Mouse (Mus musculus) testis, adult 2 months (tissue): ENCODE data around the gene Tiam1.

Experiments
- CTCF ChIP-seq: fragments of 200-500 bp; IDR thresholded peaks from 2 replicates; pipeline ENCODE4 v1.5.1; 2012; ENCODE audit warnings: low read depth, mild to moderate bottlenecking, inconsistent platforms, low read length, moderate library complexity; ENCODE audit not compliant: control insufficient read depth, insufficient read depth, insufficient replicate concordance
- POLR2A ChIP-seq: fragments of 200-500 bp; IDR thresholded peaks from 2 replicates; pipeline ENCODE4 v1.6.1; 2012; ENCODE audit warnings: low read depth, mild to moderate bottlenecking, inconsistent platforms, low read length, moderate library complexity; ENCODE audit not compliant: control insufficient read depth

DNA sequence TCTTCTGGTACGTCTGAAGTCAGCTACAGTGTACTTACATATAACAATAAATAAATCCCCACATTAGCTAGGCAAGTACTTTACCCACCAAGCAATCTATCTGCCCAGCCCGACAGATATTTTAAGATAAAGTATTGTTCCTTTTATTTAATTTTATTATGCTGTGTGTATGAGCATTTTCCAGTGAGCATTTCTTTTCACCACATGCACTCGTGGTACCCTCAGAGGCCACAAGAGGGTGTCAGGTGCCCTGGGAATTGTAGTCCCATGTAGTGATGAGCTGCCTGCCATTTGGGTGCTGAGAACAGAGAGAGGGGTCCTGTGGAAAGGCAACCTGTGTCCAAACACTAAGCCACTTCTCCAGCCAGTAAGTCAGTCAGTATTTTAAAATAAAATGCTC lies 8.0 kb downstream of the Tiam1 start:
- TF ChIP-seq CTCF = no peak
- TF ChIP-seq POLR2A = no peak
